Mouse (Mus musculus): ENCODE data around the gene 1810009A15Rik. TPM values are rescaled to one million over a fixed set of nuclear protein-coding genes. Genes with fewer than 3 reads are reported as not detected.
"Not testable (repeated sequence)": the region's sequence is repeated elsewhere in the genome, so short reads cannot be mapped to it uniquely, and the experiment has no call there.

Gene 1810009A15Rik
- 100 to 1,000 TPM; 105 to 125 (median 114) TPM for polyA plus RNA-seq (2017; shearing (Covaris generic))

DNA sequence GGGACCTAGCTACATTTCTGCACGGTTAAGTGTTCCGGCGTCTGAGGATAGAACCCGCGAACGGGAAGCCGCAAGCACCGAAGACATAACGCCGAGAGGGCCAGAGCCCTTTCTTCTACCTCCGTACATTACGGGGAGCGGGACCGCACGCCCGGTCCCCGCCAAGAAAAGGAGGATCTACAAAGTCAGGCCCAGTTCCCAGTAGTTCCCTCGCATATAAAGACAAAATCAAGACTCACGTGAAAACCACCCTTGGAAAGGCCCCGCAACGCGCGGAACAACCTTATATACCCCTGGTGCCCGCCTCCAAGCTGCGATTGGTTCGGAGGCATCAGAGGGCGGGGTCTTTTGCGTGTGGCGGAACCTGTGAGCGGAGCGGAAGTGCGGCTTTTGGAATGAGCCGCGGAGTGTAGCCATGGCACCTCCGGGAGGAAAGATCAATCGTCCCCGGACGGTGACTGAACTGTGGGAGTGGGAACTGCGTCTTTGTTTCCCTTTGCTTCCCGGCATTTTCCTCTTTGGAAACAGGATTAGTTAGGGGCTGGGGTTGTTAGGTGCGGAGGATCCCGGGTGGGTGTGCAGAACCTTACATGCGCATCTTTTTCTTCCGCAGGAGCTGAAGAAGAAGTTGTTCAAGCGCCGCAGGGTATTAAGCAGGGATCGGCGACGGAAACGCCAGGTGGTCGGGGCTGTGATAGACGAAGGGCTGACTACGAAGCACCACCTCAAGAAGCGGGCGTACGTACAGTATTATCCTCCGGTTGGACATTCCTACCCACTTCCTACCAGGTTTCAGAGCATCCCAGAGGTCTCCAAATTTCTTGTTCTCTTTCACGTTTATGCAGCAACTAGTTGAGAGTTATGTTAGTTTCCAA lies at the start of gene 1810009A15Rik, which contains the start of gene Gm49416:
1810009A15Rik (plus strand) TSS at position 343 of the 875 bp plus-strand sequence.
Gm49416 (plus strand) TSS at position 416 of the 875 bp plus-strand sequence.
- peak; percentile 98 for ATAC-seq

- ATAC-seq, result no peak
Measured at GRCm38 (mm10) chr19:8839103-8839907, 49.3 kb upstream of the 1810009A15Rik start, which contains the start of gene Gng3. Gene Gng3, minus strand, starts transcription at chr19:8839194.

GRCm38 (mm10) chr19:8839908-8840791 lies 48.5 kb upstream of the 1810009A15Rik start:
- peak; percentile 35 for ATAC-seq

DNA sequence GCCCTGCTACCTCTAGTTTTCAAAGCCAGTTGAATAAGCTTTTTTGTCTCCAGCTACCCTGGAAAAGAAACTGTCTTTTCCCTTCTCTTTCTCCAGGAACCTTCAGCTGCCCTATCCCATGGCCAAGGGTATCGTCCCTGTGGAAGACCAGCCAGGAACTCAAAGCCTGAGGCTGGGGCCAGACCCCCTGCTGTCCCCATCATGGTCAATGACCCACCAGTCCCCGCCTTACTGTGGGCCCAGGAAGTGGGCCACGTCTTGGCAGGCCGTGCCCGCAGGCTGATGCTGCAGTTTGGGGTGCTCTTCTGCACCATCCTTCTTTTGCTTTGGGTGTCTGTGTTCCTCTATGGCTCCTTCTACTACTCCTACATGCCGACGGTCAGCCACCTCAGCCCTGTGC lies 47.6 kb upstream of the 1810009A15Rik start:
- no peak for ATAC-seq

DNA sequence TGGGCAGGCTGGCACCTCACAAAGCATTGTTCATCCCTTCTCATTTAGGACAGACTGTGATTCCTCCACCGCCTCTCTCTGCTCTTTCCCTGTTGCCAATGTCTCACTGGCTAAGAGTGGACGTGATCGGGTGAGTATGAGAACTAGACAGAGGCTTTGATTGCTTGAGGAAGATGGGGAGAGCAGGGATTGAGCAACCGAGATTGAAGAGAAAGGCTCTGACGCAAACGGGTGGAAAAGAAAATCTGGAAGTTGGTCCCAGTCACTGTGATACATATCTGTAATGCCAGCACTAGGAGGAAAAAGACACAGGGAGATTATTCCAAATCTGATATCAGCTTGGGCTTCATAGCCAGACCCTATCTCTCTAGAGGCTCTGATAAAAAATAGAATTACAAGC lies 45.7 kb upstream of the 1810009A15Rik start:
- ATAC-seq, result no peak

DNA sequence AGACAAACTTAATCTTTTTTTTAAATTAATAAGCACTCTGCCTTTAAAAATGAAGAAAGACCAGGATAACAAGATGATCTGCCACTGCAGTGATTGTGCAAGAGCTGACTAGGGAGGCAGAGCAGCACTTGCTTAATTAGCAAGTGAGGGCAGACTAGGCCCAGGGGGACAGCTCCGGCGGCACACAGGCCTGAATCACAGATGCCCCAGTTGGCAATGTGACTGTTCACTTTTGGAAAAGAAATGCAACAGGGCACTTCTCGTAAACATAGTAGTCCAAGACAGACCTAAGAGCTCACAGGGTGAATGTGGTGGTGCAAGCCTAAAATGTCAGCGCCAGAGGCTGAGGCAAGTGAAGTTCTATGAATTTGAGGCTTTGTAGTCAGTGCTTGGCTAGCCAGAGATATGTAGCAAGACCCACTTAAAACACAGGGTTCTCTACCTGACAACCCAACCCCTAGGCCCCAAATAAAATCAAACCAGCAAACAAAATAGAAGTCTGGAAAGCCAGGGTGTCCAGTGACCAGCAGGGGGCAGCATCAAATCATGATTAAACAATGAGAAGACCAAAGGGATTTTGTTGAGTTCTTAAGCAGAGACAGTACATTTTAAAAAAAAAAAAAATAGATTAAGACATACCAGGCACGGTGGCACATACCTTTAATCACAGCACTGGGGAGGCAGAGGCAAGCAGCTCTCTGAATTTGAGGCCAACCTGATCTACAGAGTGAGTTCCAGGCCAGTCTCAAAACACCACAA lies 44.1 kb upstream of the 1810009A15Rik start:
- ATAC-seq, result no peak

- ATAC-seq, result no peak
Measured at GRCm38 (mm10) chr19:8848356-8848755, 40.3 kb upstream of the 1810009A15Rik start.

DNA sequence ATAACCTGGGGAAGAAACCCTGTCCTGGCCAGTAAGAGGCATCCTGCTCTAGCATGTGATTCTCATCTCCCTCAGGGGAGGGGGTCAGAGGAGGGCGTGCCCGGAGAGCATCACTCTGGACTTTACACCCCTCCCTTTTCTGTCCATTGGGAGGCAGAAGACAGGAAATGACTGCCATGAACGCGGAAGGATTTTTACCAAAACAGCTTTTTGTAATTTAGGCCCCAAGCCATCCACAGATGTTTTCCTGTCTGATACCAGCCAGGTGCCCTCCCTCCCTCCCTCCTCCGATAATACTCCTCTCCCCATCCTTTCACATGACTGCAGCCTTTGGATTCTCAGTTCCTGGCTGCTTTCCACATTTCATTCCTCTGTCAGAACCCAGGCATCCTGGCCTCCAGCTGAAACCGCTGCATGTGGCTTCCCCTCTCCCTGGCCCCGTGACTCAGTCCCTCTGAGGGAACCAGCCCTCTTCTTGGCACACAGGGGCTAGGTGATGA lies 38.2 kb upstream of the 1810009A15Rik start, which contains the start of gene Lrrn4cl:
Lrrn4cl (plus strand) TSS at position 367 of the 500 bp plus-strand sequence.
- ATAC-seq, result no peak

DNA sequence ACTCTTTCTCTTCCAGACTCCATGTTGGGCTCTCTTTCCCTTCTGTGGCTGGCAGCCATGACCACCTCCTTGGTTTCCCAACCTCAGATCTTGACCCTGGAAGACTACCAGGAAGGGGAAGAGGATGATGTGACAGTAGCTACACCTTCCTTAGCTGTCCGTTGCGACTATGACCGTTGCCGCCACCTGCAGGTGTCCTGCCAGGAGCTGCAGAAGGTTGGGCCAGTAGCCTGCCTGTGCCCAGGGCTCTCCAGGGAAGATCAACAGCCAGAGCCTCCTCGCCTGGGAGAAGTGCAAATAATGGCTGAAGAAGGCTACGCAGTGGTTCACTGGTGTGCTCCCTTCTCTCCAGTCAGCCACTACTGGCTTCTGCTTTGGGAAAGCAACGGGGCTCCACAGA lies 37.0 kb upstream of the 1810009A15Rik start:
- no peak for ATAC-seq

DNA sequence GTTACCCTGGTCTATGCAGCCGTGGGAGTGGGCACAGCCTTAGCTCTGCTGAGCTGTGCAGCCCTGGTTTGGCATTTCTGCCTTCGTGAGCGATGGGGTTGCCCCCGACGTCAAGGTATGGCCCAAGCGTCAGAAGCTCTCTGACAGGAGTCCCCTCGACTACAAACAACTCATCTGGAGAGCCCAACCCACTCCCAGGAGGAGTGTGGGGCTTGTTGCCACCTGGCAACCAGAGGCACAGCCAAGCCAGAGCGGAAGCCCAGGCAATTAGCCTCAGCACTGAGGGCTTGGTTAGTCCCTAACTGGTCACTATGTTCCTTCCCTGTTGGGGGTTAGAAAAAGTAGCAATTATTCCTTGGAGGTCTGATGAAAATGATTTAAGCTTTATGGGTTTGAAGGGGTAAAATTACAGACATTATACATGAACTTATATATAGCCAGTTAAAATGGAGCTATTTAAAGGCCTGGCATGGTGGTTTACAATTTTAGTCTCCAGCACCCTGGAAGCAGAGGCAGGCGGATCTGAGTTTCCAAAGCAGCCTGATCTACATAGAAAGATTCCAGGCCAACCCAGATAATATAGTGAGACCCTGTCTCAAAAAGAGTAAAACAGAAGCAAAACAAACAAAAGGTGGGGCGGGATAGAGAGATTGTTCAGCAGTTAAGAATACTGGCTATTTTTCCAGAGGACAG lies 36.3 kb upstream of the 1810009A15Rik start:
- ATAC-seq, result no peak

- no peak for ATAC-seq
Measured at GRCm38 (mm10) chr19:8853117-8853516, 35.5 kb upstream of the 1810009A15Rik start.

DNA sequence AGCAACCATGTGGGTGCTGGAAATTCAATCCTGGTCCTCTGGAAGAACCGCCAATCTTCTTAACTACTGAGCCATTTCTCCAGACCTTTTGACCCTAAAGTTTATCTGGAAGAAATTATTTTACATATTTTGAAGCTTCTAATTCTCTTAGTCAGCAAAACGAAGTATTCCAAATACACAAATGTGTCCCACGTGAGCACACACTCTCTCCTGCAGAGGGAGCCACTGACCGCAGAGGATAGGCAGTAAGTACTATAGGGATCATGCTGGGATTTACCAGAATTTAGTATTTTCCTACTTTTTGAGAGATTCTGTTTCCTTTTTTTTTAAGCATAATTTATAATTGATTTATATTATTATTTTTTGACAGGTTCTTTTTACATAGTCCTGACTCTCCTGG lies 31.0 kb upstream of the 1810009A15Rik start:
- no peak for ATAC-seq

DNA sequence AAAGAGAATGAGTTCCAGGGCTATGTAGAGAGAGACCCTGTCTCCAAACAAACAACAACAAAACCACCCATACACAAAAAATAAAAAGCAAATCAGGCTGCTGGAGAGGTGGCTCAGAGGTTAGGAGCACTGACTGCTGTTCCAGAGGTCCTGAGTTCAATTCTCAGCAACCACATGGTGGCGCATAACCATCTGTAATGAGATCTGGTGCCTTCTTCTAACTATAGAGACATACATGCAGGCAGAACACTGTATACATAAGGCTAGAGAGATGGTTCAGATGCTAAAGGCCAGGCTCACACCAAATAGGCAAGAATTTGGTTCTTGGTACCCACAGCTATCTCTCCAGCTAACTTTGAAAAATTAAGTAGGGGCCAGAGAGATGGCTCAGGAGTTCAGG lies 29.6 kb upstream of the 1810009A15Rik start:
- no peak for ATAC-seq

GRCm38 (mm10) chr19:8864265-8864664 lies 24.4 kb upstream of the 1810009A15Rik start:
- no peak for ATAC-seq

DNA sequence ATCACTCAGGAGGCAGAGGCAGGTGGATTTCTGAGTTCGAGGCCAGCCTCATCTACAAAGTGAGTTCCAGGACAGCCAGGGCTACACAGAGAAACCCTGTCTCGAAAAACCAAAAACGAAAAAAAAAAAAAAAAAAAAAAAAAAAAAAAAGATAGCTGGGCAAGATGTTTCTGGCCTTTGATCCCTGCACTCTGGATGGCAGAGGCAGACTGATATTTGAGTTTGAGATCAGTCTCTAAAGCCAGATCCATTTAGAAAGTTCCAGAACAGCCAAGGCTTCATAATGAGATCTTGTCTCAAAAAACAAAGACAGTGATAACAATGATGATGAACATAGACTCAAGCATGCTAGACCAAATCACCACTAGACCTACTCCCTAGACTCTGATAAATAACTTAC lies 18.3 kb upstream of the 1810009A15Rik start:
- ATAC-seq, result not testable (repeated sequence)

GRCm38 (mm10) chr19:8870838-8871237 lies 17.8 kb upstream of the 1810009A15Rik start:
- ATAC-seq, result no peak

- peak; percentile 98 for ATAC-seq
Measured at GRCm38 (mm10) chr19:8871267-8872186, 17.1 kb upstream of the 1810009A15Rik start, which contains the start of gene Ubxn1. Gene Ubxn1, plus strand, starts transcription at chr19:8871496.

- ATAC-seq, result no peak
Measured at GRCm38 (mm10) chr19:8872266-8872840, 16.3 kb upstream of the 1810009A15Rik start.

- no peak for ATAC-seq
Measured at GRCm38 (mm10) chr19:8875031-8875430, 13.6 kb upstream of the 1810009A15Rik start.
